Mouse (Mus musculus) C2C12 (cell line): ENCODE data around the gene Ephb3.

Source experiments
- CTCF ChIP-seq: IDR thresholded peaks from one replicate; pipeline ENCODE4 v1.5.1; 2011; ENCODE audit not compliant: control insufficient read depth, insufficient read depth, insufficient read length
- MYOG ChIP-seq: IDR thresholded peaks from one replicate; pipeline ENCODE4 v1.6.1; 2011; ENCODE audit not compliant: control insufficient read depth, insufficient read length; ENCODE audit errors: extremely low read depth

DNA sequence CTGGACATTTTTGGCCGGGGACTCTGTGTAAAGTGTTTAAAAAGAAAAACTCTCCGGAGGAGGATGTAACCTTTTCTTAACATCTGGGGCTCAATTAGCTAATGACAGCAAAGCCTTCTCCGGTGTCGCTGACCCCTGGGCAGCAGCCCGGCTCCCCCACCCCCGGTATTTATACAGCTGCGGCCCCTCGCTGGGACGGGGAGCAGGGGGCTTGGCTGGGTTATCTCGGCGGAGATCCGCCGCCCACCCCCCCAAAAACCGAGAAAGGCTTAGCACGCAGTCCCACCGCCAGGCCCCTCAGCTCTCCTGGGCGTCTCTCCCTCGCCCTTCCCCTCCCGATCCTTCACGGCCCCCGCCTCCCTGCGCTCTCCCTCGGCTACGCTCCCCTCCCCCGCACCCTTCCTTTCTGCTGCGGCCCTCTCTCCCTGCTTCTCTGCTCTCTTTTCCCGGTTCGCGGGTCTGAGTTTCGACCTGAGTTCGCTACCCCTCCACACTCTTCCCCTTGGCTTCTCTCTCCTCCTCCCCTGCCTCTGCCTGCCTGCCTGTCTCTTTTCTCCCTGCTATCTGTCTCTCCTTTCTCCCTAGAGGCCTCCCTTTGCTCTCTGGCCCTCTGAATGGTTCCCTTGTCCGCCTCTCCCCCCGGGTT, 42.0 kb downstream of the Ephb3 start:
- no peak for TF ChIP-seq CTCF
- TF ChIP-seq MYOG = no peak
